Mouse (Mus musculus) layer of hippocampus, adult 18-20 months (tissue): ENCODE measurements around the gene 4933414I15Rik. TPM values are rescaled to one million over a fixed set of nuclear protein-coding genes. Genes with fewer than 3 reads are reported as not detected.

Source experiments
- DNase-seq, 2 experiments: peaks; one replicate each; pipeline ENCODE4 v3.0.0; 2022; ENCODE audit warnings: low spot score in 2 of 2
- long read RNA-seq: library from polyadenylated mRNA; stranded (forward); transcript quantifications from one replicate; pipeline ENCODE4 v2.0.0, GENCODE M21; 2021
- total RNA-seq, 2 experiments: library from RNA; stranded (reverse); gene quantifications; 2 replicates each; pipeline ENCODE4 v1.2.3; 2021

The 4933414I15Rik gene
- not detected for total RNA-seq
- long read RNA-seq = 0 reads

- DNase-seq = no peak
Observed at GRCm38 (mm10) chr11:50943506-50943905, at the start of gene 4933414I15Rik. 4933414I15Rik (minus strand) TSS chr11:50943765.

- no peak for DNase-seq
Observed at GRCm38 (mm10) chr11:50981667-50982066, 38.1 kb upstream of the 4933414I15Rik start, which contains the start of gene Olfr1377. Olfr1377 (plus strand) TSS chr11:50981967.

- DNase-seq = no peak
Observed at GRCm38 (mm10) chr11:50977216-50977615, 33.7 kb upstream of the 4933414I15Rik start.

- DNase-seq = no peak
Observed at GRCm38 (mm10) chr11:50966230-50966629, 22.7 kb upstream of the 4933414I15Rik start, which contains the start of gene Olfr1378. Olfr1378 (plus strand) TSS chr11:50966530.

- no peak for DNase-seq
Observed at GRCm38 (mm10) chr11:50964886-50965285, 21.3 kb upstream of the 4933414I15Rik start.

GRCm38 (mm10) chr11:50953665-50954064 is 10.1 kb upstream of the 4933414I15Rik start, which contains the start of gene Prop1:
Prop1 (minus strand) TSS chr11:50953765.
- DNase-seq = no peak

GRCm38 (mm10) chr11:50952290-50952689 is 8.7 kb upstream of the 4933414I15Rik start:
- DNase-seq = peak in 1 of 2 experiments; percentile 10

GRCm38 (mm10) chr11:50942386-50942785 is 1.2 kb downstream of the 4933414I15Rik start:
- DNase-seq = no peak

GRCm38 (mm10) chr11:50939621-50940366 is 3.8 kb downstream of the 4933414I15Rik start:
- peak in 1 of 2 experiments; percentile 46 for DNase-seq

GRCm38 (mm10) chr11:50938435-50938834 is 5.1 kb downstream of the 4933414I15Rik start:
- no peak for DNase-seq

- DNase-seq = no peak
Observed at GRCm38 (mm10) chr11:50932040-50932439, 11.5 kb downstream of the 4933414I15Rik start.

GRCm38 (mm10) chr11:50931451-50931866 is 12.1 kb downstream of the 4933414I15Rik start, which contains the start of gene Zfp354b:
Zfp354b (minus strand) TSS chr11:50931633.
- DNase-seq = peak; percentile 83 to 94

GRCm38 (mm10) chr11:50931021-50931420 is 12.5 kb downstream of the 4933414I15Rik start:
- DNase-seq = no peak

GRCm38 (mm10) chr11:50930469-50931014 is 13.0 kb downstream of the 4933414I15Rik start:
- DNase-seq = peak in 1 of 2 experiments; percentile 15

GRCm38 (mm10) chr11:50915671-50916320 is 27.8 kb downstream of the 4933414I15Rik start, which contains the start of gene Zfp2:
Zfp2 (minus strand) TSS chr11:50916165.
- peak; percentile 93 to 96 for DNase-seq

- no peak for DNase-seq
Observed at GRCm38 (mm10) chr11:50914461-50914860, 29.1 kb downstream of the 4933414I15Rik start.

GRCm38 (mm10) chr11:50913301-50913700 is 30.3 kb downstream of the 4933414I15Rik start:
- no peak for DNase-seq

- peak in 1 of 2 experiments; percentile 37 for DNase-seq
Observed at GRCm38 (mm10) chr11:50908136-50908535, 35.4 kb downstream of the 4933414I15Rik start.

- no peak for DNase-seq
Observed at GRCm38 (mm10) chr11:50897359-50897758, 46.2 kb downstream of the 4933414I15Rik start.

GRCm38 (mm10) chr11:50892441-50892840 is 51.1 kb downstream of the 4933414I15Rik start:
- DNase-seq = no peak
